ENCODE assay signal across 15 mouse cellular contexts in the genomic region with DNA sequence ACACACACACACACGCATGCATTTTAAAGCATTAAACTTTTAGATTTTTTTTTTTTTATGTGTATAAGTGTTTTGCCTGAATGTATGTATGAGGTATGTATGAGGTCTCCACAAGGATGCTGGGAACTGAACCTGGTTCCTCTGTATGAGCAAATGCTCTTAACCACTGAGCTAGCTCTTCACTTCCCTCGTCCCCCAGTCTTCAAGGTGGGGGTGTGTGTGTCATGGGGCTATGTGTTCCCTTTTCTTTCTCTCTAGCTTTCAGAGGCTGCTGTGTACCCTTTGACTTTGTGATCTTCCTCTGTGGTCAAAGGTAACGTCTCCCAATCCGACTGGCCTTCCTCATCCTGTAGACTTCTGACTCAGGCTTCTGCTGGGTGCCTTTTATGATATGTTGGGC. TPM values are rescaled to one million over a fixed set of nuclear protein-coding genes. Genes with fewer than 3 reads are reported as not detected.
A peak's percentile ranks its signal among the peaks of the same experiment; 100 is the strongest.
DNase-seq lines count a peak whose midpoint lies in the region; ATAC-seq and TF ChIP-seq lines count a peak whose summit lies in the region.
"Had no signal": no experiment of that assay in that cellular context is flagged by ENCODE, and none has a peak within 500 bp of the region (broad histone marks: within the 10 kb centered on the region; RNA-seq: fewer than 3 reads in every experiment).

No protein-coding gene starts in this region.

- in situ Hi-C loops in CH12.LX (cut with MboI; ENCODE audit: low pct_ligation_motif_present, low pct_unique_long_range_greater_than_20kb, low sequenced_read_pairs), result no loop called here

- 45% methylated on average over 4 of the region's 4 CpGs for WGBS in kidney, adult 2 months

- TF ChIP-seq RAD21 in CH12.LX (IDR thresholded peaks at IDR 0.05; ENCODE audit: low read depth, low read length), result no peak

- no peak for TF ChIP-seq EP300 in CH12.LX (IDR thresholded peaks at IDR 0.05; ENCODE audit: low read length)

- H3K4me1 ChIP-seq in kidney, adult 2 months (ENCODE audit: control insufficient read depth, insufficient read depth, low read length), result peaks cover 60% of the 10 kb centered on the region
- H3K4me1 ChIP-seq in CH12.LX (ENCODE audit: control insufficient read depth in 1 of 2, insufficient read depth in 2 of 2), result peaks cover 11 to 42% of the 10 kb centered on the region in 2 experiments

- no peak for DNase-seq in kidney, adult 2 months
- no peak for DNase-seq in kidney, postnatal 36 days
- no peak for DNase-seq in CH12.LX (ENCODE audit: extremely low read depth)
- DNase-seq in frontal cortex, postnatal 25 days (ENCODE audit: low spot score in 2 of 2), result no peak
- DNase-seq in ovary, postnatal 10 days (ENCODE audit: low spot score), result no peak
- DNase-seq: cerebellum, postnatal 14 days; retina, postnatal 1 day; thymus, postnatal 4 days had no signal

- no peaks in the 10 kb centered on the region for H3K27me3 ChIP-seq in kidney, adult 2 months (replicated peaks; ENCODE audit: control insufficient read depth, insufficient read depth, low read length)
- H3K27me3 ChIP-seq in CH12.LX (replicated peaks) (no peaks in the 10 kb centered on the region), myocyte (ENCODE audit: control insufficient read depth, insufficient read depth, insufficient read length) (no peaks in the 10 kb centered on the region)
- H3K27me3 ChIP-seq: lung, embryonic 15.5 days had no signal

- TF ChIP-seq POLR2A in kidney, adult 2 months (IDR thresholded peaks at IDR 0.05; ENCODE audit: low read depth, low read length), result no peak
- no peak for TF ChIP-seq POLR2A in CH12.LX (IDR thresholded peaks at IDR 0.05; ENCODE audit: low read depth, low read length)
- TF ChIP-seq POLR2A in myocyte (IDR thresholded peaks at IDR 0.05; ENCODE audit: insufficient read length, low read depth), result no peak

- no peak for TF ChIP-seq CTCF in kidney, adult 2 months (conservative IDR thresholded peaks at IDR 0.05; ENCODE audit: insufficient read depth, insufficient read length, low read depth, low read length)
- TF ChIP-seq CTCF in CH12.LX (conservative IDR thresholded peaks at IDR 0.05 in 1 of 2, IDR thresholded peaks at IDR 0.05 in 1 of 2; ENCODE audit: low read depth in 2 of 2, low read length in 2 of 2), result no peak

- H3ac ChIP-seq in myocyte (ENCODE audit: control insufficient read depth, insufficient read length), result no peak overlapping the region

- no peaks in the 10 kb centered on the region for H3K9me3 ChIP-seq in CH12.LX (replicated peaks; ENCODE audit: low read length)
- H3K9me3 ChIP-seq: forebrain, embryonic 10.5 days; hindbrain, embryonic 10.5 days; limb, embryonic 13.5 days; lung, embryonic 15.5 days; midbrain, embryonic 13.5 days had no signal

- peak; percentile 78 for ATAC-seq in common myeloid progenitor, adult 5-6 weeks (replicated peaks; ENCODE audit: low read depth, poor library complexity, severe bottlenecking)
- ATAC-seq: midbrain, embryonic 13.5 days had no signal

- dilution Hi-C loops in CH12.LX (cut with MboI; ENCODE audit: extremely low pct_ligation_motif_present, extremely low pct_unique_long_range_greater_than_20kb, low sequenced_read_pairs), result no loop called here

- peak overlapping the region; percentile 35; the same call in 1 of the 2 replicates for H3K27ac ChIP-seq in kidney, adult 2 months (ENCODE audit: insufficient read depth, low read depth, low read length)
- no peak overlapping the region for H3K27ac ChIP-seq in CH12.LX (ENCODE audit: insufficient read depth, low read depth)
- H3K27ac ChIP-seq: forebrain, embryonic 10.5 days; hindbrain, embryonic 10.5 days; limb, embryonic 13.5 days; midbrain, embryonic 13.5 days had no signal

- H3K4me3 ChIP-seq in kidney, adult 2 months (ENCODE audit: insufficient read depth, low read depth, low read length), result no peak overlapping the region
- H3K4me3 ChIP-seq in CH12.LX (replicated peaks in 1 of 3; ENCODE audit: low read depth in 2 of 3, low read length in 2 of 3, poor library complexity in 1 of 3), result no peak overlapping the region
- no peak overlapping the region for H3K4me3 ChIP-seq in myocyte
- H3K4me3 ChIP-seq: forebrain, embryonic 10.5 days; hindbrain, embryonic 10.5 days; limb, embryonic 13.5 days; lung, embryonic 15.5 days; midbrain, embryonic 13.5 days had no signal

- H3K9ac ChIP-seq in CH12.LX (ENCODE audit: insufficient read depth, low read depth), result no peak overlapping the region
- H3K9ac ChIP-seq: lung, embryonic 15.5 days; midbrain, embryonic 13.5 days had no signal

- H3K36me3 ChIP-seq in kidney, adult 2 months (ENCODE audit: control insufficient read depth, insufficient read depth, low read length), result no peaks in the 10 kb centered on the region
- H3K36me3 ChIP-seq in CH12.LX (replicated peaks in 1 of 2; ENCODE audit: control insufficient read depth in 1 of 2, insufficient read depth in 1 of 2, low read length in 1 of 2), result no peaks in the 10 kb centered on the region
- H3K36me3 ChIP-seq in myocyte (ENCODE audit: control insufficient read depth, insufficient read depth), result no peaks in the 10 kb centered on the region
- H3K36me3 ChIP-seq: forebrain, embryonic 10.5 days; hindbrain, embryonic 10.5 days; limb, embryonic 13.5 days; lung, embryonic 15.5 days; midbrain, embryonic 13.5 days had no signal

- H3K79me2 ChIP-seq in CH12.LX (replicated peaks; ENCODE audit: control insufficient read depth, extremely low read depth, insufficient read depth, poor library complexity, severe bottlenecking) (no peaks in the 10 kb centered on the region), myocyte (ENCODE audit: control insufficient read depth, insufficient read depth) (peaks cover 71% of the 10 kb centered on the region)

- H3K4me2 ChIP-seq in CH12.LX (ENCODE audit: insufficient read depth, low read depth, poor library complexity, severe bottlenecking) (0 out of 2 replicates have a peak overlapping the region, but pooled peaks have one; percentile 39), myocyte (ENCODE audit: low read depth) (peak overlapping the region; percentile 39)
- H3K4me2 ChIP-seq: limb, embryonic 13.5 days; lung, embryonic 15.5 days; midbrain, embryonic 13.5 days had no signal

TF ChIP-seq in CH12.LX, 34 proteins besides CTCF, POLR2A, EP300 and RAD21:
- no peak for TF ChIP-seq TBP (conservative IDR thresholded peaks at IDR 0.05; ENCODE audit: low read depth, low read length)
- TF ChIP-seq IRF4 (IDR thresholded peaks at IDR 0.05; ENCODE audit: low read depth, low read length), result no peak
- no peak for TF ChIP-seq HCFC1 (IDR thresholded peaks at IDR 0.05; ENCODE audit: low read depth, low read length)
- no peak for TF ChIP-seq MYC (IDR thresholded peaks at IDR 0.05; ENCODE audit: low read depth, low read length)
- TF ChIP-seq USF2 (conservative IDR thresholded peaks at IDR 0.05; ENCODE audit: low read depth, low read length), result no peak

TF ChIP-seq in myocyte, 11 proteins besides CTCF, POLR2A, EP300 and RAD21:
- no peak for TF ChIP-seq USF1 (IDR thresholded peaks at IDR 0.05; ENCODE audit: low read depth)
- TF ChIP-seq E2F4 (IDR thresholded peaks at IDR 0.05; ENCODE audit: insufficient read depth), result no peak
- TF ChIP-seq TCF3 (IDR thresholded peaks at IDR 0.05; ENCODE audit: insufficient read length, low read depth), result no peak
- TF ChIP-seq TCF12 (IDR thresholded peaks at IDR 0.05; ENCODE audit: insufficient read depth, poor library complexity, severe bottlenecking), result no peak
- no peak for TF ChIP-seq MYOG (IDR thresholded peaks at IDR 0.05; ENCODE audit: control insufficient read depth in 1 of 3, insufficient read depth in 1 of 3, insufficient read length in 2 of 3, low read depth in 2 of 3)
- no peak for TF ChIP-seq MYOD1 (IDR thresholded peaks at IDR 0.05; ENCODE audit: control insufficient read depth in 1 of 3, insufficient read length in 2 of 3, low read depth in 2 of 3)

RNA-seq across cellular contexts. Expression of gene Plekhg3, which starts 22.3 kb away (rescaled TPM):
- polyA plus RNA-seq in kidney, adult 2 months (2012; rRNA removed), result 57.9 and 67.6 TPM in 2 replicates
- total RNA-seq in CH12.LX (2012; rRNA removed), result 4.1 and 6.1 TPM in 2 replicates
- total RNA-seq in CH12.LX (2014; rRNA removed), result 0.04 and 0.16 TPM in 2 replicates
- polyA plus RNA-seq in CH12.LX (2012; ENCODE audit: insufficient read length, low read depth), result 0.27 and 0.37 TPM in 2 replicates
- 5.2 and 7.4 TPM in 2 replicates for total RNA-seq in common myeloid progenitor, adult 5-6 weeks (2017)
- polyA plus RNA-seq in myocyte (2012; fragmentation: generic; extraction: Trizol), result 11.2 TPM
